Mouse (Mus musculus) ovary, adult 18-20 months (tissue): ENCODE data around the gene Slit1.
A peak's percentile ranks its signal among the peaks of the same experiment; 100 is the strongest.

Experiments used
- DNase-seq: peaks from one replicate; pipeline ENCODE4 v3.0.0; 2022; ENCODE audit warnings: low spot score, mixed read lengths

Gene Slit1

DNA sequence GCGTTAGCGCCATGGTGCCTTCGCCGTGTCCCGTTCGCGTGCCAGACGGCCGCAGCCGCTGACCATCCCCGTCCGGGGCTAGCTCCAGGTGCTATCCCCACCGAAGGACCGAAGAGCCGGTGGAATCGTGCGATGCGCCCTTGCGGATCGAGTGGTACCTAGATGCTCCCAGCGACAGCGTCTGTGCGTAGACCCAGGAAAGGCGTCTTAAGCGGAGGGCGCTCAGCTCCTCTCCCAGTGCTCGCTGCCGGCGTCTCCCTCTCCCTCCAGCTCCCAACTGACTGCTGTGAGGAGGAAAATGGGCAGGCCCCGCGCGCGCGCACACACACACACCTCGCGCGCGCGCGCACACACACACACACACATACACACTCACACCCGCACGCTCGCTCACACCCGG lies at the start of gene Slit1:
Gene Slit1, minus strand, starts transcription at position 270 of the 400 bp plus-strand sequence.
- DNase-seq, result no peak

DNA sequence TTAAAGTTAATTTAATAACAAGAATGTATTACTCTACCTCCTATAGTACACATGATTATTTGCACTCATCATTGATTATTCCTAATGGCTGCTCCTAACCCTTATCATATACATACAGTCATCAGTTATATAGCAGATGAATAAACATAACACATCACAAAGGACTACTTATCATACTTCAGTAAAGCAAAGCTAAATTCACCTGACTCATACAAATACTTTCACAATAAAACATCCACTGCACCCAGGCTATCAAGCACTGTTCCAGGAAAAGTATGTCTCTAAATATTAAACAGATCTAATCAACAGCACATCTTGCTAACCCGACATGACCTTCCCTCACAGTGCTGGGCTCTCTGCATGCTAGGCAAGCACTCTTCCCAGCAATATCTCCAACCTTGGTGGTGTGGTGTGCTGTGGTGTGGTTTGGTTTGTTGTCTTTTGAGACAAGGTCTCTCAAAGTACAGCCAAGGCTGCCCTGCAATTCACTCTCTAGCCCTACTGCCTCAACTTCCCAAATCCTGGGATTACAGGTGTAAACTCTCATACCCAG lies 49.5 kb upstream of the Slit1 start:
- DNase-seq, result peak; percentile 63

DNA sequence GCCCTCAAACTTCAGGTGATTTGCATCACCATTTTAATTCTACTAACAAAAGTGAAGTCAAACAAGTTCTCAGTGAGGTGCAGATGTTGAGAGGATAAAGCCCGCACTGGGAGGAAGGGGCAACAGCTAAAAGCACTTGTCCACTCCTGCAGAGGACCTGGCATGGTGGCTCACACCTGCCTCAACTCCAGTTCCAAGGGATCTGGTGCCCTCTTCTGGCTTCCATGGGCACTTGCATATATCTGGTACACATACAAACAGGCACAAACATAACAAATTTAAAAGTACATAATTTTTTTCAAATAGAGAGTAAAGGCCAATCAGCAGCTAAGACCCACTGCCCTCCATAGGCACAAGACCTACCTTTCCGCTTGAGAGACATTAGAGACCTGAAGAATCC lies 47.9 kb upstream of the Slit1 start:
- DNase-seq, result no peak

DNA sequence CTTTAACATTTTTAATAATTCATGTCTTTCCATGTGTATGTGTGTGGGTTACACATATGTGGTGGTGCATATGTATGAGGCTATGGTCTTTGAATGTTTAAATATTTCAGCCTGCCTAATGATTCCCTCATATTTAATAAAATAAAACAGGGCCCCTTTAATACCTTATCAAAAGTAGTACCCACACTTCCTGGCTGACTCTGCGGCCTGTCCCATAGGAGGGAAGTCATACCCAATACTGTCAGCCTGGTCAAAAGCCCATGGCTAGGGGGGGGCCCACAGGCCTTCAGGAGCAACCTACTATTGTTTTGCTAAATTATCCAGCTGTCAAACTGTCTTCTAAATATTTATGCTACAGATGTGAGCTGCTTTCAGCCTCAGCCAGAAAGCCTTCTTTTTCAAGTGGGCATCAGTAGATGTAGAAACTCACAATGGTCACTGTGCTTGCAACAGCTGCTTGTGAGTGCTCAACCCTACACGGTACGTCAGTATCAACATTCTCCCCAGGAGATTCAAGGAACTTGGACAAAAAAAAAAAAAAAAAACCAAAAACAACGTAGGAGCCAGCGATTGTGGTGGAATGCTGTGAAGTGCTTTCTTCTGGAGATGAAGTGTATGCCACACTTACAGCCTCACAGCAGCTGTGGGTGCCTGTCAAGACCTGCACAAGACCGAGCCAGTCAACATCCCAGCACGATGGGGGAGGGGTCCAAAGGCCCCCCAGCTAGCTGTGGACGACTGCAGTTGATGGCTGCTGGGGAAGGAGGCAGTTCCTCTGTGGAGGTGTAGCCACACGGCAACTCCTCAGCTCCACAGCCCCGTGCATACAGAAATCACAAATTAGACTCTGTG lies 45.9 kb upstream of the Slit1 start:
- no peak for DNase-seq

DNA sequence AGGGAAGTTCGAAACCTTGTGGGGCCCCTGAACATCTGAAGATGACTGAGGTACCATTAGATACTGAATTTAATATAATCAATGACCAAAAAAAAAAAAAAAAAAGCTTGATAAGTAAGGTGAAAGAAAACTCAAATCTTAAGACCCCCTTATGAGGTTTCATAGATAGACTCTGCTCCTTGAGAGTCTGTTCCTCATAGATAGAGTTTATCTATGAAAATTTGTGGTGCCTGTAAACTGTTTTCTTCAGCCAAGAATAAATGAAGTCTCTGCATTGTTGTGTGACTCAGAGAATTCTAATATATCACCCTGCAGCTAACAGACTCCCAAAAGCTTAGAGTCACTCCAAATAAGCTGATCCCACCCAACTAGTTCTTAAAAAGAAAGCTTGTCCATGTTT lies 43.4 kb upstream of the Slit1 start:
- DNase-seq, result no peak

DNA sequence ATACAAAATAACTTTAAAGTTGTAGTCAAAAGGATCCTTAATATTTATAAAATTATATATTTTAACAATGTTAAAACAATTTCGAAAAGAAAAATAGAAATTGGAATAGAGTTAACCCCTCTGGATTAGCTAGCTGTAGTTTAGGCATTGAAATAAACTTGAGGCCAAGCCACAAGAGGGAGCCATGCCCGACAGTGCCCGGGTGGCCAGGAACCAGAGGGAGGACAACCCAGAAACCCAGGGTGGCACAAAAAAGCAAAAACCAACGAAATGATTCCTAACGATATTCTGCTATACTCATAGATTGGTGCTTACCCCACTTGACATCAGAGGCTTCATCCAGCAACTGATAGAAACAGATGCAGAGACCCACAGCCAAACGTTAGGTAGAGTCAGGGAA lies 34.0 kb upstream of the Slit1 start:
- no peak for DNase-seq

DNA sequence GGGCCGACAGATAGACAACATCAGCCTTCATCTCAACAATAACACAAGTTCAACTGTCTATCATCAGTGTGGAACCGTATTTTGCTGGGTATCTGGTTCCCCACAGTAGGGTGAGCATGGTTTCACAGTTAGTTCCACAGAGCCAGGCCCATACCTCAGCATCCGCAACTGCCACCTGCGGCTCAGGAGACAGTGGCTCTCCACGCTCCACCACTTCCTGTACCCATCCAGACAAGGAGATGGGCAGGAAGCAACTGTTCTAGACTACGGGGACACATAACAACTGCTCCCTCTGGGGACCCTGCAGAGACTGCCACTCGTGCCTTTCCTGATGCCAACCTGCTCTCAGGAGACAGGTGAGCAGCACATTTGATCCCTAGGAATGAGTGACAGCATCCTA lies 25.2 kb upstream of the Slit1 start:
- DNase-seq, result no peak

DNA sequence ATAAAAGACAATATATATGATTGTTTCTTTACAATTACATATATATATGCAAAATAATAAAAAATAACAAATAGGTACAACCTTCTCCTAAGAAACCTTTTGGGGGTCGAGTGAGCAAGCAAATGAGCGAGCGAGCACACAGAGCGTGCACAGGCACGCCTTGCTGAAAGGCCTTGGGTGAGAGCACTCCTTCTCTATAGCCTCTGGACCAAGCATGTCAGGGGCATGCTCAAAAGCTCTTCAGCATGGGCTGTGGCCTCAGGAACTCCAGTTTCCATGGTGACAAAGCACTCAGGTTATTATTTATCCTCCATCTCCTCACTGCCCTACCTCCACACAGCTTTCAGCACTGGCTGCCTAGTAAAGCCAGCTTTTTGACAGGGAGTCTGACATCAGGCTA lies 23.2 kb upstream of the Slit1 start:
- no peak for DNase-seq

DNA sequence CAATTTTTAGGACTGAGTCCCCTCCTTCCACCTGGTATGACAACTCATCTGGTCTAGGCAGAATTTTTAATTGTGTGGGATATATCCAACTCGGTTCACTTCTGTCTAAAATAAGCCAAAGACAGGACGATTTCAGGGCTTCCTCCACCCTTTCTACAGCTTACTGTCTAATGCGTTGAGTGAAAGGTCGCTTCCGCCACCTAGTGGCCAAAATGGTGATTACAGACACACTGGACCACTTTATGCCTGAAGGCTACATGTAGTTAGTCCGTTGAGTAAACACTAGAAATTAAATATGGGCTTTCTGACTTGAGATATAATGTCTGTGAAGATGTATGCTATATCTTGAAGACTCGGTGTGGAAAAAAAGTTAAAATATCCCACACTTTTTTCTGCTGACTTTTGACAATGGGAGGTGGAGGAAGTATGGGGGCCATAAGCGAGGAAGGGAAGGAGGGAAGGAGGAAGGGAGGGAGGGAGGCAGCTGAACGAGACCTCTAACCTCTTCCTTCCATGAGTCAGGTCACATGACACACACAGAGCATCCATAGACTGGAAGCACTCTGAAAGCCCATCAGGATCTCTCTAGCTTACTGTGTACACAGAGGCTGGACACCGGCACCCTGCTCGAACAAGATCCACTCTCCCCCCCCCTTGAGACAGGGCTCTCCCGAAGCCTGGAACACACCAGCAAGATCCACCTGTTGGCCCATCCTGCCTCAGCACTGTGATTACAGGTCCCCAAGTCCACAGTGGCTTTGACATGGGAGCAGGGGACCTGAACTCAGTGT lies 20.6 kb upstream of the Slit1 start:
- DNase-seq, result peak; percentile 52

DNA sequence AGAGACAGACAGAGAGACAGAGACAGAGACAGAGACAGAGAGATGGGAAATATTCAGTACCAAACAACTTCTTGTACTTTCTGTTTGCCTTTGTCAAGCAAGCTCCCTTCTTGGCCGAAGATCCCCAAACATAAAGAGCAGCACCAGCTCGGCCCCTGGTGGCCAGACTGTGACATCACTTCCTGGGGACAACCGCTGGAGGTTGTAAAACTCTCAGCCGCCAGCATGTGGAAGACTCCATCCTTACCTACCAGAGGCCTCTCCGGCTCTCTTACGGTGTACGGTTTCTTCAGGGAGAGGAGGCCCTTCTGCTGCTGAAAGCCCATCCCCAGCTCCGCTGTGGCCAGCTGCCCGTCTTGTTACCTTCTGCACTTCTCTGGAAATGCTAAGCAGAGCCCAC lies 18.1 kb upstream of the Slit1 start:
- no peak for DNase-seq

DNA sequence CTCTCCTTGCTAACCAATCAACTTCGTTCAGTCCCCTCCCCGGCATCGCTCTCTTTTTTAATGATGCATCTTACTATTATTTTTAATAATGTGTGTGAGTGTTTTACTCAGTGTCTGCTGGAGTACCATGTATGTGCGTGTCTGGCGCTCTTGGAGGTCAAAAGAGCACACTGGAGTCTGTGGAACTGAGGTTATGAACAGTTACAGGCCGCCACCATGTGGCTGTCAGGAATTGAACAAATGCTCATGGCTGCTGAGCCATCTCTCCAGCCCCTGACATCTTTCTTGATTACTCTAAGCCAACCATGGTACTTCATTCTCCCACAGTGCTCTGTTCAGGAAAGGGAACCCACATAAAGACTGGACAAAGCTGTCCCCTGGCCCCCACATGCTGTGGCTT lies 16.3 kb upstream of the Slit1 start:
- no peak for DNase-seq

DNA sequence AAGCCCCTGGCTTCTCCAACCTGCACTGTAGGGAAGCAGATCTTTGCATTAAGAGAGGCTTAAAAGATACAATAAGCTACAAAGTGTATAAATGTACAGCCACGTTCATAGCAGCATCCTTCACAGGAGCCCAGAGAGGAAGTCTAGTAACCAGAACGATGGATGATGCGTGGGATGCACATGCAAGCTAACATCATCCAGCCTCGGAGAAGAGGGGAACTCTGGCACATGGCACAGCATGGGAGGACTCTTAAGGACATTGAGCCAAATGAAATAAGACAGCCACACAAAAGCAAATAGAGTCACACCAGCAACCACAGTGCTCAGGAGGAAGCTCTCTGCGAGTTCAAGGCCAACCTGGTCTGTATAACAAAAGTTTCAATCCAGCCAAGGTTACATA lies 15.8 kb upstream of the Slit1 start:
- no peak for DNase-seq

DNA sequence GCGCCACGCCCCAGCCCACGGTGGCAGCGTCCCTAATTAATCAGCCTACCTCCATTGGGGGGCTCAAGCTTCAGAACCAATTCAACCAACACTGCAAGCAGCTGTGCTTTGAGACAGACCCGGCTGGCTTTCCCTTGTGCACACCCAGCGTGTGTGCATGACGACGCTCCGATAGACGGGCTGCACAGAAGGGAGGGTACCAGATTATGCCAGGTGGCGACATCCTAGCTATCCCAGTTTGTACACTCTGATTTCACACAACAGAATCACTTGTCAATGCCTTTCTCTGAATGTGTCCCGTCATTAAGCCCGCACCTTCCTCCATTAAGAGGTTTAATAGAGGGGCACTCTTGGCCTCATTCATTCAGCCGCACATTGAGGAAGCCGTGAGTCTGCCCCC lies 11.3 kb upstream of the Slit1 start:
- DNase-seq, result no peak

DNA sequence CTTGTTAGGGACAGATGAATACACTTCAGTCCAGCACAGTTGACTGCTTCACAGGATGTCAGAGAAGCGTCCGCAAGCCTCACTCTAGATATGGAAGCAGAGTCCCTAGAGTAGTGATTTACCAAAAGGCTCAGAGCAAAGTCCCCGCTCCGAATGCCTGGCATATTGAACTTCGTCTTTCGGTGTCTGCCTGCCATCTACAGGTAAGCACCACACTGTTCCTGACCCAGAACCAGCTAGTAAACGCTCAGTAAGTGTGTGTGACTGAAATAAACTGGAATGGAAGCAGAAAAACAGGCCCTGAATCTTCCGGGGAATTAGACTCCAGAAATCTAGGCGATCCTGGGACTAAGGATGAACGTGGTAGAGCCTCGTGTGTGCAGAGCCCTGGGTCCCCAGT lies 8.4 kb upstream of the Slit1 start:
- no peak for DNase-seq

DNA sequence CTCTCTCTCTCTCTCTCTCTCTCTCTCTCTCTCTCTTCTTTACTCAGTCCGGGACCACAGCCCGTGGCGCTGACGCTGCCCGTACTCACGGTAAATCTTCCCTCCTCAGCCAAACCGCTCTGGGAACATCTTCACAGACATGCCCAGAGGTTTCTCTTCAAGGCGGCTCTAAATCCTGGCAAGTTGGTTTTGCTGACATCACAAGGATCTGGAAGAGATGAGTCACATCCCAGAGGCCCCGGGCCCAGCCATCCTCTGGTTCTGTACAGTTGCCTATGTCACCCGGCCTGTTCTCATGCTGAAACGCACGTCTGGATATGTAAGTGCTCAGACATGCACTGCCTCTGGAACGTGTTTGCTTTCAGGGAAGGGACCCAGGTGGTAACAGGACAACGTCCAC lies 4.0 kb upstream of the Slit1 start:
- DNase-seq, result no peak

DNA sequence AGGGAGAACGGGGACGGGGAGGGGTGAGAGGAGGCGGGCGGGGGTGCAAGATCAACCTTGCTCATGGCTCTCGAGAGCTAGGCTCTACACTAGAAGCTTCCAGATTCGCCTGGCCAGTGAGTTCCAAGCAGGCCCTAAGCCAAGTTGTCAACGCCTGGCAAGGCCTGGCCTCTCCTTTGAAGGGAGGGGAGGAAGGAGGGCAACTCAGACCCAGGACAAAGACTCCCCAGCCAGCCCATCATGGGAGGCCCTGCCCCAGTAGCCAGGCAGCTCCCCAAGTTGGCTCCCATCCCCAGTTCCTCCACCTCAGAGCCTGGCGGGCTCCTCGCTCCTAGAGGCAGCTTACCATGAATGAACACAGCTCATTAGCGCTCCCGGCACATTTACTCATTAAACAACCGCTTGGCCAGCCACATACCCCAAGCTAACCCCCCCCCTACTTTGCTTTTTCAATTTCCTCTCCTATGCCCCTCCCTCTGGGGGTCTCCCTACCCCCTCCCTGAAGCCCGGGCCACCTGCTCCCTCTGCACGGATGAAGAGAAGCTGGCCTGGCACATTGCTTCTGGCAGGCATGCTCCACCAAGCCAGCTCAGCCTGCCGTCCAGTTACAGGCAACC lies 2.6 kb upstream of the Slit1 start:
- peak; percentile 13 for DNase-seq

DNA sequence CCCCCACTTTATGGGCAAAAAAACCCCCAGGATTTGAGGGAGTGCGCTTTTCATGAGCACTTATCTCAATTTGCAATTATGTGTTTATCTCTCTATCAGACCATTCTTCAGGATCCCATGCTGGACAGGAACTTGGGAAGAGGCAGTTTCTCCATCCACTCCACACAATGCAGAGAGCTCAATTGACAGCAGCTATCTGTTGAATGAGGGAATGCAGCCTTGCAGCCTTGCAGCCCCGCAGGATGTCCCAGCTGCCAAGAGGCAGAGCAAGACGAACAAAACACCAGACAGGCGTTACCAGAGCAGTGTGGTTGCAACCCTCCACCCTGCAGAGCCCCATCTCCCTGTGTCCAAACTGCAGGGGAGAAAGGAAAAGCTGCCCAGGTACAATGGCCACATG lies 4.6 kb downstream of the Slit1 start:
- DNase-seq, result no peak

DNA sequence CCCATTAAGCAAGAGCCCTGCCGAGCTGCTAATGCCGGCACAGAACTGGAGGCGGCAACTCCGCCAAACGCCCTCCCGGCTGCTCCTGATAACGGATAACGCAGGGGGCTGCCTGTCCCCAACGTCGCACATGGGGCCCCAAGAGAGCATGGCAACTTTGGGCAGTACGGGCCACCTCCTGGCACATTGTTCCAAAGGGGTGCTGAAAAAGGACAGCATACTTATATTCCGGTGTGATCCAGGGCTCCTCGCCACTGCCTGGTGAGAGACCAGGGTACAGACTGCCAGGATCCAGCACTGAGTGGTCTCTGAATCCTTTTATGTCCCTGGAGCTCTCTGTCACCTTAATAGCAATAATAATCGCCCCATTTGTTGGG lies 5.0 kb downstream of the Slit1 start:
- DNase-seq, result no peak

DNA sequence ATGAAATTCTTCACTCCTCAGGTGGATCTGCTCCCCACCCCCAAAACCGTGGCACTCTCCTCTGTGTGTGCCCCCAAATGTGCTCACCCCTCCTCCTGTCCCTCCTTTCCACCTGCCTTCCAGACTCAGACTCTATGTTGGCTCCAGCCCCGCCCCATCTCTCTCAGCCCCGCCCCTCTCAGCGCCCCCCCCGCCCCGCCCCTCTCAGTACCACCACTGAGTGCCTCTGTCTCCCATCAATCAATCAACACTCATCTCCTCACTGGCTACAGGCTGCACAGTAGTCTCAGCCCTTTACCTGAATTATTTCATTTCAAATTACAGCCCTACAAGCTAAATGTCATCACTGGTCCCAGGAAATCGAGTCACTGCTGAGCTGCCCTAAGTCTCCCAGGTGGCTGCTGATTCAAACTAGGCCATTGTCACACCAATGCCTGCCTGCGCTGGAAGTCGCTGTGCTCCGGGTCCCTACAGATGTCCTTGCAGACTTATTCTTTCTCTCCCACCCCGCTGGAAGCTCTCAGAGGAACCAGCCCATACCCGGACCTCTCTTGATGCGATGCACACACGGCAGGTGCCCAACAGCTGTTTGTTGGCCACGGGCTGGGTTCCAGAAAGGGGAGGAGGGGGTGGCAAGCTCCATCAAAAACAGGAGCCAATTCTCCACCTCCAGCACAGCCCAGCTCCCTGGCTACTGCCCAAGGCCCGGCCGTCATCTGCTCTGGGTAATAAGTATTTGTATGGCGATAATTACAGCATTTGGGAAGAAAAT lies 5.6 kb downstream of the Slit1 start:
- no peak for DNase-seq

DNA sequence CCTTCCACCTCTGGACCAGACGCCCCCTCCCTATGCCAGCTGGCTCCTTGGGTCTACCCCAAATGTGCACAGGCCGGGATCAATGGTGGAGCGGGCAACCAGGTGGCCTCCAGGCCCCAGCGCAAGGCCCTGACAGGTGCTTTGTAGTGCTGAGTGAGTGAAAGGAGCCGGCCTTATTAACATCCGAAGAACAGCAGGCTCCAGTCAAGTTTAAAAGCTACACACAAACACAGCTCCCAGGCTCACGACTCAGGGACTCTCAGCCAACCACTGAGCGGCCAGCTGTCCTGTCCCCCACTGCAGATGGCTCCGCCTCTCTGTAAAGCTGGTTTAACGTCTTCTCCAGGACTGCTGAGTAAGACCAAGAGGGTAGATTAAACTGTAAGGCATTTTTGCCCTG lies 8.8 kb downstream of the Slit1 start:
- no peak for DNase-seq

DNA sequence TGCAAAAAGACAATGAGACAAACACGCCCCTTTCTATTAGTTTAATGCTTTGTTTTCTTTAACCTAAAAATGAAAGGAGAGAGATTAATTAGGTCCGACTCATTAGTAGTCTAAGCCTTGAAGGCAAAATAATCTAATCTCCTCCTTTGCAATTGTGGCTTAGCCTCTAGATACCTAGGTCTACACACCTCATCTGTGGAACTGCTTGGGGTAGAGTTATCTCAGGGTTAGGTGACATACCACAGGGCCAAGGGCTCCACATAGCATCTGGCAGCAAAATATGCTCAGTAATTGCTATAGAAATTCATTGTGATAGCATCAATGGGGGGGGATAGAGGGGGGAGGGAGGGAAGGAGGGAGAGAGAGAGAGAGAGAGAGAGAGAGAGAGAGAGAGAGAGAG lies 18.0 kb downstream of the Slit1 start:
- no peak for DNase-seq

DNA sequence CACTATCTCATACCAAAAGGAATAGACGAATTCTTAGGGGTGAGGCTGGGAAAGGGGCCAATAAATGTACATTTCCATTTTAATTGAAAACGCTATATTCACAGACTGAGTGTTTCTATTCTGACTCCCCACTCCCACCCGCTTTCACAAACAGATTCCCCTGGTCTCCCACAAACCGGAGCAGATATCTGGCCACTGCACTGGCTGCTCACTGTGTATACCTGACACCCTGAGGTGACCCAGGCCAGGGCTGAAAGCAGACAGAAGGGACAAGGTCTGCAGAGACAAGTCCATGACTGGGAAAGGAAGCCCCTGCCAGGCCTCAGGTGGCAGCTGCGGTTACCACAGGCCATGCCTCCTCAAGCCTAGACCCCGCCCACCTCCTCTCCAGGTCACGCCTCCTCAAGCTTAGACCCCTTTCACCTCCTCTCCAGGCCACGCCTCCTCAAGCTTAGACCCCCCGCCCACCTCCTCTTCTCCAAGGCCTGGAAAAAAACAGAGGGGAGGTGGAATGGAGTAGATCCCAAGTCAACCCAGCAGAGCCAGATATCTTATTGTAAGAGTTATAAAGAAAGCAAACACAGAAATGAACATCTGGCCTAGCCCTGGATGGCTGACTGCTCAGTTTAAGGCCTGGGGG lies 18.5 kb downstream of the Slit1 start:
- DNase-seq, result no peak
